Mouse (Mus musculus): ENCODE data around the gene Trp53.
A peak's percentile ranks its signal among the peaks of the same experiment; 100 is the strongest.

Gene Trp53

GRCm38 (mm10) chr11:69632284-69633089 lies 52.3 kb downstream of the Trp53 start, which contains the start of gene Fxr2:
Gene Fxr2, plus strand, starts transcription at chr11:69632990.
- peak; percentile 100 for DNase-seq (ENCODE audit: low read depth)

- DNase-seq (ENCODE audit: low read depth) = no peak
Observed at GRCm38 (mm10) chr11:69633128-69633866, 53.1 kb downstream of the Trp53 start.

GRCm38 (mm10) chr11:69635471-69635870 lies 55.3 kb downstream of the Trp53 start:
- no peak for DNase-seq (ENCODE audit: low read depth)

All from c-Kit-positive CD71-positive TER-119-negative erythroid progenitor cells, embryonic 14.5 days (primary cell).